Mouse (Mus musculus) lung, postnatal 0 days (tissue): ENCODE measurements at regions not wholly inside any gene's neighbourhood (a gene's known extent, or its start where the extent isn't known, plus 50 kb on each side); places are given as distances from the start of the nearest gene placed in this dataset.
"Not testable (repeated sequence)": the region's sequence is repeated elsewhere in the genome, so short reads cannot be mapped to it uniquely, and the experiment has no call there.

Experiments used
- ATAC-seq: fragments of 200-750 bp; cut with Nextera tagmentation; 2 replicates; pipeline ENCODE4 v1.8.0; 2017; ENCODE audit warnings: moderate library complexity
- DNase-seq: peaks from one replicate; pipeline ENCODE4 v3.0.0-alpha.2; 2016; ENCODE audit warnings: low spot score
- H3K27ac ChIP-seq: fragments of 300-500 bp; sonication (generic); 2 replicates; pipeline ENCODE4 v1.5.1; 2014; ENCODE audit warnings: antibody characterized with exemption, mild to moderate bottlenecking, low read length, mixed read lengths
- H3K27me3 ChIP-seq: fragments of 300-500 bp; sonication (generic); replicated peaks from 2 replicates; pipeline ENCODE4 v1.6.1; 2014; ENCODE audit warnings: low read length, mixed read lengths; ENCODE audit not compliant: insufficient read depth
- H3K36me3 ChIP-seq: fragments of 300-500 bp; sonication (generic); 2 replicates; pipeline ENCODE4 v1.6.1; 2014; ENCODE audit warnings: low read length, mixed read lengths; ENCODE audit not compliant: insufficient read depth
- H3K4me1 ChIP-seq: fragments of 300-500 bp; sonication (generic); 2 replicates; pipeline ENCODE4 v1.6.1; 2014; ENCODE audit warnings: antibody characterized with exemption, low read depth, low read length, mixed read lengths; ENCODE audit not compliant: insufficient read depth
- H3K4me2 ChIP-seq: fragments of 300-500 bp; sonication (generic); replicated peaks from 2 replicates; pipeline ENCODE4 v1.6.1; 2014; ENCODE audit warnings: low read depth, mild to moderate bottlenecking, low read length, moderate library complexity, mixed read lengths
- H3K4me3 ChIP-seq: fragments of 300-500 bp; sonication (generic); 2 replicates; pipeline ENCODE4 v1.5.1; 2014; ENCODE audit warnings: low read depth, low read length
- H3K9ac ChIP-seq: fragments of 300-500 bp; sonication (generic); replicated peaks from 2 replicates; pipeline ENCODE4 v1.6.1; 2014; ENCODE audit warnings: low read depth, mild to moderate bottlenecking
- H3K9me3 ChIP-seq: fragments of 300-500 bp; sonication (generic); 2 replicates; pipeline ENCODE4 v1.6.1; 2016; ENCODE audit warnings: low read length, mixed read lengths
- CTCF ChIP-seq: IDR thresholded peaks from 2 replicates; pipeline ENCODE4 v1.5.1; 2016; ENCODE audit warnings: antibody characterized with exemption, mild to moderate bottlenecking
- EP300 ChIP-seq: IDR thresholded peaks from 2 replicates; pipeline ENCODE4 v1.6.1; 2016; ENCODE audit warnings: antibody characterized with exemption, mild to moderate bottlenecking, control low read depth
- WGBS: fragments of 180-500 bp; shearing (Covaris S2); extraction: QIAGEN DNeasy Blood & Tissue Kit; methylation state at CpG from one replicate; pipeline ENCODE4 v1.1.7; 2014; 5-methylcytosine and 5-hydroxymethylcytosine counted together

GRCm38 (mm10) chr1:152234716-152235115 is 144.8 kb upstream of the 1700025G04Rik start:
- H3K36me3 ChIP-seq: no peaks in the 10 kb centered on the region
- no peak for ATAC-seq
- no peaks in the 10 kb centered on the region for H3K27me3 ChIP-seq
- H3K9me3 ChIP-seq: no peaks in the 10 kb centered on the region
- no peak for DNase-seq
- H3K9ac ChIP-seq: no peak overlapping the region
- H3K4me2 ChIP-seq: no peak overlapping the region
- no peak overlapping the region for H3K27ac ChIP-seq
- WGBS: 96% methylated on average over 2 of the region's 2 CpGs
- TF ChIP-seq EP300 (no peak), CTCF (no peak)
- no peak overlapping the region for H3K4me3 ChIP-seq
- H3K4me1 ChIP-seq: no peaks in the 10 kb centered on the region

- H3K4me3 ChIP-seq: no peak overlapping the region
- peak; percentile 44 for DNase-seq
- TF ChIP-seq EP300: no peak
- peak; percentile 65 for TF ChIP-seq CTCF
- H3K9ac ChIP-seq: no peak overlapping the region
- no peaks in the 10 kb centered on the region for H3K36me3 ChIP-seq
- H3K4me2 ChIP-seq: no peak overlapping the region
- 52% methylated on average over 11 of the region's 11 CpGs for WGBS
- H3K4me1 ChIP-seq: no peaks in the 10 kb centered on the region
- ATAC-seq: no peak
- H3K27me3 ChIP-seq: no peaks in the 10 kb centered on the region
- H3K9me3 ChIP-seq: no peaks in the 10 kb centered on the region
- no peak overlapping the region for H3K27ac ChIP-seq
Observed at GRCm38 (mm10) chr1:152231717-152232202, 141.8 kb upstream of the 1700025G04Rik start.

- no peak for DNase-seq
- Histone ChIP-seq H3K27me3 (no peaks in the 10 kb centered on the region), H3K27ac (no peak overlapping the region), H3K36me3 (no peaks in the 10 kb centered on the region), H3K4me3 (no peak overlapping the region), H3K9ac (no peak overlapping the region), H3K4me2 (no peak overlapping the region), H3K4me1 (no peaks in the 10 kb centered on the region), H3K9me3 (no peaks in the 10 kb centered on the region)
- TF ChIP-seq CTCF (no peak), EP300 (no peak)
- 60% methylated on average over 2 of the region's 2 CpGs for WGBS
- ATAC-seq: no peak
Observed at GRCm38 (mm10) chr1:152229709-152230108, 139.8 kb upstream of the 1700025G04Rik start.

- Histone ChIP-seq H3K36me3 (no peaks in the 10 kb centered on the region), H3K4me3 (no peak overlapping the region), H3K4me2 (no peak overlapping the region), H3K4me1 (no peaks in the 10 kb centered on the region), H3K27me3 (no peaks in the 10 kb centered on the region), H3K9ac (no peak overlapping the region), H3K9me3 (no peaks in the 10 kb centered on the region), H3K27ac (no peak overlapping the region)
- WGBS: 69% methylated on average over 3 of the region's 3 CpGs
- DNase-seq (peak; percentile 14), ATAC-seq (no peak)
- TF ChIP-seq CTCF (no peak), EP300 (no peak)
Observed at GRCm38 (mm10) chr1:152226049-152226448, 136.1 kb upstream of the 1700025G04Rik start.

- H3K4me3 ChIP-seq: no peak overlapping the region
- no peak overlapping the region for H3K4me2 ChIP-seq
- H3K27ac ChIP-seq: no peak overlapping the region
- no peak overlapping the region for H3K9ac ChIP-seq
- DNase-seq (no peak), ATAC-seq (no peak)
- no peaks in the 10 kb centered on the region for H3K4me1 ChIP-seq
- WGBS: 47% methylated on average over 1 of the region's 1 CpGs
- TF ChIP-seq CTCF: no peak
- TF ChIP-seq EP300: no peak
- H3K27me3 ChIP-seq: no peaks in the 10 kb centered on the region
- no peaks in the 10 kb centered on the region for H3K9me3 ChIP-seq
- H3K36me3 ChIP-seq: no peaks in the 10 kb centered on the region
Observed at GRCm38 (mm10) chr1:152223666-152224065, 133.7 kb upstream of the 1700025G04Rik start.

- H3K36me3 ChIP-seq: no peaks in the 10 kb centered on the region
- ATAC-seq (no peak), DNase-seq (no peak)
- no peak overlapping the region for H3K9ac ChIP-seq
- 82% methylated on average over 14 of the region's 14 CpGs for WGBS
- no peak overlapping the region for H3K4me3 ChIP-seq
- H3K27me3 ChIP-seq: no peaks in the 10 kb centered on the region
- H3K4me1 ChIP-seq: no peaks in the 10 kb centered on the region
- no peak overlapping the region for H3K4me2 ChIP-seq
- no peaks in the 10 kb centered on the region for H3K9me3 ChIP-seq
- no peak overlapping the region for H3K27ac ChIP-seq
- TF ChIP-seq EP300 (no peak), CTCF (no peak)
Observed at GRCm38 (mm10) chr1:152220804-152221565, 131.1 kb upstream of the 1700025G04Rik start.

- H3K27ac ChIP-seq, DNase-seq: not testable (repeated sequence)
Observed at GRCm38 (mm10) chr1:152219752-152220151, 129.8 kb upstream of the 1700025G04Rik start.

More at GRCm38 (mm10) chr1:152219752-152220151, 129.8 kb upstream of the 1700025G04Rik start:
- not testable (repeated sequence) for H3K4me1 ChIP-seq, H3K9ac ChIP-seq, H3K36me3 ChIP-seq, H3K4me2 ChIP-seq, ATAC-seq, H3K9me3 ChIP-seq, H3K4me3 ChIP-seq, H3K27me3 ChIP-seq
- WGBS: 59% methylated on average over 5 of the region's 5 CpGs
